Mouse (Mus musculus): ENCODE data around the gene Pxmp4.

Pxmp4 gene

GRCm38 (mm10) chr2:154546711-154547110 is 56.8 kb downstream of the Pxmp4 start, which contains the start of gene 1700003F12Rik:
TSS of gene 1700003F12Rik (plus strand) at chr2:154547085.
- DNase-seq (ENCODE audit: low spot score in 2 of 2): no peak

GRCm38 (mm10) chr2:154543567-154544347 is 59.8 kb downstream of the Pxmp4 start:
- DNase-seq (ENCODE audit: low spot score in 2 of 2): no peak

- DNase-seq (ENCODE audit: low spot score in 2 of 2): no peak
These were observed 61.9 kb downstream of the Pxmp4 start for GRCm38 (mm10) chr2:154541630-154542029.

- DNase-seq (ENCODE audit: low spot score in 2 of 2): no peak
These were observed 63.8 kb downstream of the Pxmp4 start for GRCm38 (mm10) chr2:154539720-154540119.

GRCm38 (mm10) chr2:154538710-154539109 is 64.8 kb downstream of the Pxmp4 start:
- no peak for DNase-seq (ENCODE audit: low spot score in 2 of 2)

GRCm38 (mm10) chr2:154538310-154538709 is 65.2 kb downstream of the Pxmp4 start:
- DNase-seq (ENCODE audit: low spot score in 2 of 2): no peak
